Mouse (Mus musculus) embryonic facial prominence, embryonic 11.5 days (tissue): ENCODE measurements around the gene Trpc5. TPM values are rescaled to one million over a fixed set of nuclear protein-coding genes. Genes with fewer than 3 reads are reported as not detected.

ENCODE experiments used
- ATAC-seq: fragments of 200-750 bp; cut with Nextera tagmentation; replicated peaks from 2 replicates; pipeline ENCODE4 v1.8.0; 2017; ENCODE audit warnings: low read depth; ENCODE audit not compliant: insufficient number of reproducible peaks, low FRiP score, low TSS enrichment
- DNase-seq: peaks from one replicate; pipeline ENCODE4 v3.0.0-alpha.2; 2015; ENCODE audit warnings: low spot score
- H3K27ac ChIP-seq: fragments of 300-500 bp; sonication (generic); replicated peaks from 2 replicates; pipeline ENCODE4 v1.5.1; 2014; ENCODE audit warnings: mild to moderate bottlenecking, low read depth, low read length, control low read depth
- H3K27me3 ChIP-seq: fragments of 300-500 bp; sonication (generic); 2 replicates; pipeline ENCODE4 v1.6.1; 2014; ENCODE audit warnings: mild to moderate bottlenecking, low read length, moderate library complexity, mixed read lengths; ENCODE audit not compliant: control insufficient read depth, insufficient read depth
- H3K36me3 ChIP-seq: fragments of 300-500 bp; sonication (generic); replicated peaks from 2 replicates; pipeline ENCODE4 v1.6.1; 2014; ENCODE audit warnings: low read depth, mild to moderate bottlenecking, low read length, moderate library complexity, mixed read lengths; ENCODE audit not compliant: control insufficient read depth, insufficient read depth
- H3K4me1 ChIP-seq: fragments of 300-500 bp; sonication (generic); 2 replicates; pipeline ENCODE4 v1.6.1; 2014; ENCODE audit warnings: low read length, mixed read lengths; ENCODE audit not compliant: control insufficient read depth, insufficient read depth
- H3K4me2 ChIP-seq: fragments of 300-500 bp; sonication (generic); 2 replicates; pipeline ENCODE4 v1.6.1; 2014; ENCODE audit warnings: low read depth, mild to moderate bottlenecking, control low read depth, low read length, moderate library complexity
- H3K4me3 ChIP-seq: fragments of 300-500 bp; sonication (generic); 2 replicates; pipeline ENCODE4 v1.5.1; 2014; ENCODE audit warnings: low read depth, low read length, control low read depth
- H3K9ac ChIP-seq: fragments of 300-500 bp; sonication (generic); replicated peaks from 2 replicates; pipeline ENCODE4 v1.6.1; 2014; ENCODE audit warnings: mild to moderate bottlenecking, control low read depth, low read length
- H3K9me3 ChIP-seq: fragments of 300-500 bp; sonication (generic); replicated peaks from 2 replicates; pipeline ENCODE4 v1.6.1; 2016; ENCODE audit warnings: mild to moderate bottlenecking, low read length, inconsistent platforms, mixed read lengths; ENCODE audit not compliant: control insufficient read depth
- WGBS: fragments of 180-500 bp; shearing (Covaris S2); extraction: QIAGEN DNeasy Blood & Tissue Kit; methylation state at CpG from one replicate; pipeline ENCODE4 v1.1.7; 2014; 5-methylcytosine and 5-hydroxymethylcytosine counted together
- polyA plus RNA-seq: library from polyadenylated mRNA; unstranded; fragments of >200 nt; fragmentation: Nextera tagmentation; extraction: Ambion mirVana; gene quantifications from 2 replicates; pipeline ENCODE4 v1.2.1, GENCODE M21; 2014

Trpc5 gene
- polyA plus RNA-seq, 1 experiment from 2014 or later, result 0.18 TPM

DNA sequence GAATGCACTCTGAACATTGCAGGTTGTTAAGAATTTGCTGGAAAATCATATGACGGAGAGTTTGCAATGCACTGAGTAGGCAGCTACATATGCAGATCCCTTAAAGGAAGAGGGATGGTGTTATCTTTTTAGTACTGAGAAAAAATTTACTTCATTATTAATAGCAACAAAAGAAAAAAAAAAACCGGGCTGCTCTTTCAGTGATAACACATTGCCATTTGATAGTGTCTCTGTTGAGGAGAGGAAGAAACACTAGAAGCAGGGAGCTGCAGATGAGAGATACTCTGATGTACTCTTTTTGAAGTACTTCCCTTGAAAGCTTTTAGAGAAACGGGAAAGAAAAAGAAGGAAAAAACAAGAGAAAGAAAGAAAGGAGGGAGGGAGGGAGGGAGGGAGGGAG lies 43.2 kb downstream of the Trpc5 start:
- no peak overlapping the region for H3K27ac ChIP-seq
- no peak overlapping the region for H3K9ac ChIP-seq
- no peak for ATAC-seq
- H3K4me1 ChIP-seq, result no peaks in the 10 kb centered on the region
- no peak overlapping the region for H3K4me3 ChIP-seq
- DNase-seq, result no peak
- 68% methylated on average over 3 of the region's 3 CpGs for WGBS
- H3K4me2 ChIP-seq, result no peak overlapping the region
- no peaks in the 10 kb centered on the region for H3K36me3 ChIP-seq
- H3K9me3 ChIP-seq, result no peaks in the 10 kb centered on the region
- no peaks in the 10 kb centered on the region for H3K27me3 ChIP-seq

DNA sequence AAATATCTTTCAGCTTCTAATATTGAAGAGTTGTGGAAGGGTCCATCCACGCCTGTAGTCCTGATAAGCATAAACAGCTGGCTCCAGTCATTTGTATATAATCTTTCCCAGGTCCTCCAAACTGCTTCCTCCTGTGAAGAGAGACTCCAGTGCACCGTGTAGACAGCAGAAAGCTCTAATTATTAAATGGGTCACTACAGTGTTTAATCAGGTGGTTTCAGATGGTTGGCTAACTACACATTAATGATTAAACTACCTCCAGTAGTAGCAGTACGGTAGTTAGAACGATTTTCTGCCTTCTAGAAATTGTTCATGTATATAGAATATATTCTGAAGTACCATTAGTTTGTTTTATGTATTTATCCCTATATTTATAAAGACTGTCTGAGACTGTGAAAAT lies 75.2 kb downstream of the Trpc5 start:
- H3K4me2 ChIP-seq, result no peak overlapping the region
- H3K9me3 ChIP-seq, result no peaks in the 10 kb centered on the region
- ATAC-seq (no peak), DNase-seq (peak; percentile 1)
- 55% methylated on average over 4 of the region's 4 CpGs for WGBS
- H3K36me3 ChIP-seq, result no peaks in the 10 kb centered on the region
- no peak overlapping the region for H3K27ac ChIP-seq
- no peak overlapping the region for H3K9ac ChIP-seq
- no peaks in the 10 kb centered on the region for H3K27me3 ChIP-seq
- no peak overlapping the region for H3K4me3 ChIP-seq
- H3K4me1 ChIP-seq, result no peaks in the 10 kb centered on the region

DNA sequence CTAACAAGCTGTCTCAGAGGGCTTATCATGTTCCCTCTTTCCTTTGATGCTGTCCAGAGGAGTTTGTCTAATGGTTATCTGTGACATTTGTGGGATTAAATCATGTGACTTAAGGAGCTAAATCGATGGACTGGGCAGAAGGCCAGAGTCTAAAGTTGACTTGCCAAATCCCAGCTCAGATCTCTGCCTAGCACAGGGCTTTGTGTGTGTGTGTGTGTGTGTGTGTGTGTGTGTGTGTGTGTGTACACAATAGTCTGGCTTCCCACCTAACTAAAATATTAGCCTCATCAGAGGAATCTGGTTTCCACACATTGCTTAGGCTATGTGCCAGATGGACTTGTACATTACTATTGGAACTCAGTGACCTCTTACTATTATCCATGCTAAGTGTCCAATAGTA lies 151.5 kb downstream of the Trpc5 start:
- Histone ChIP-seq H3K4me1 (no peaks in the 10 kb centered on the region), H3K36me3 (no peaks in the 10 kb centered on the region), H3K4me2 (no peak overlapping the region), H3K27me3 (no peaks in the 10 kb centered on the region), H3K4me3 (no peak overlapping the region), H3K9ac (no peak overlapping the region), H3K27ac (no peak overlapping the region), H3K9me3 (no peaks in the 10 kb centered on the region)
- no peak for DNase-seq
- WGBS, result 53% methylated on average over 1 of the region's 1 CpGs
- no peak for ATAC-seq

- H3K4me3 ChIP-seq, result no peak overlapping the region
- ATAC-seq (no peak), DNase-seq (no peak)
- H3K9ac ChIP-seq, result no peak overlapping the region
- H3K4me2 ChIP-seq, result no peak overlapping the region
- H3K36me3 ChIP-seq, result no peaks in the 10 kb centered on the region
- no peaks in the 10 kb centered on the region for H3K9me3 ChIP-seq
- no peaks in the 10 kb centered on the region for H3K27me3 ChIP-seq
- 64% methylated on average over 7 of the region's 7 CpGs for WGBS
- H3K4me1 ChIP-seq, result no peaks in the 10 kb centered on the region
- H3K27ac ChIP-seq, result no peak overlapping the region
These were observed 161.9 kb downstream of the Trpc5 start for GRCm38 (mm10) chrX:144526042-144526441.

GRCm38 (mm10) chrX:144523239-144523638 lies 164.7 kb downstream of the Trpc5 start:
- ATAC-seq, result no peak
- 82% methylated on average over 5 of the region's 5 CpGs for WGBS
- no peaks in the 10 kb centered on the region for H3K9me3 ChIP-seq

GRCm38 (mm10) chrX:144491394-144491793 lies 196.6 kb downstream of the Trpc5 start:
- Histone ChIP-seq H3K4me2 (no peak overlapping the region), H3K36me3 (no peaks in the 10 kb centered on the region), H3K27me3 (no peaks in the 10 kb centered on the region), H3K4me3 (no peak overlapping the region), H3K27ac (no peak overlapping the region), H3K4me1 (no peaks in the 10 kb centered on the region), H3K9ac (no peak overlapping the region), H3K9me3 (no peaks in the 10 kb centered on the region)
- no peak for ATAC-seq
- 63% methylated on average over 1 of the region's 1 CpGs for WGBS
- DNase-seq, result no peak

More at GRCm38 (mm10) chrX:144523239-144523638, 164.7 kb downstream of the Trpc5 start:
- Histone ChIP-seq H3K36me3 (no peaks in the 10 kb centered on the region), H3K27me3 (no peaks in the 10 kb centered on the region), H3K27ac (no peak overlapping the region), H3K4me1 (no peaks in the 10 kb centered on the region), H3K4me3 (no peak overlapping the region), H3K4me2 (no peak overlapping the region), H3K9ac (no peak overlapping the region)
- DNase-seq, result no peak

GRCm38 (mm10) chrX:144464416-144464815 lies 223.6 kb downstream of the Trpc5 start:
- Histone ChIP-seq H3K9me3 (no peaks in the 10 kb centered on the region), H3K9ac (no peak overlapping the region), H3K4me2 (no peak overlapping the region), H3K27me3 (no peaks in the 10 kb centered on the region), H3K4me3 (no peak overlapping the region), H3K4me1 (no peaks in the 10 kb centered on the region), H3K36me3 (no peaks in the 10 kb centered on the region), H3K27ac (no peak overlapping the region)
- WGBS, result 74% methylated on average over 2 of the region's 2 CpGs
- DNase-seq (no peak), ATAC-seq (no peak)

DNA sequence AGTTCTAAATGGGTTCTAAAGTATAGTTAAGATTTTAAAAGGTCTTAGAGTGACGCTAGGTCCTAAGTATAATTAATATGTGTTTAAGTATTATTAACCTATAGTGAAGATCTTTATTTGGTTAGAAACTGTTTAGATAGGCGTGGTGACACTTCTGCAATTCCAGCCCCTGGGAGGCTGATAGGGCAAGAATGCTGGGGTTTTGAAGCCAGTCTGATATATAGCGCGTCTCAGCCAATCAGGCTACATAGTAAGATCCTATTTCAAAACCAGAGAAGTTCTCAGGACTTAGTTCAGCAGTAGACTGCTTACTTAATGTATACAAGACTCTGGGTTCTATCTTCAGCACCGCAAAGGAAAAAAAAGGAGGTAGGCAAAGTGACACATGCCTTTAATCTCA lies 231.7 kb downstream of the Trpc5 start, which contains the start of gene Trpc5os:
Gene Trpc5os (plus strand): TSS at position 301 of the 400 bp plus-strand sequence.
- H3K9ac ChIP-seq, result no peak within 1 kb of the TSS
- 85% methylated on average over 5 of the region's 5 CpGs for WGBS
- H3K4me2 ChIP-seq, result no peak within 1 kb of the TSS
- ATAC-seq (no peak), DNase-seq (no peak)
- no peaks in the 10 kb centered on the region for H3K4me1 ChIP-seq
- no peak within 1 kb of the TSS for H3K27ac ChIP-seq
- H3K4me3 ChIP-seq, result no peak within 1 kb of the TSS
- H3K36me3 ChIP-seq, result no peaks in the 10 kb centered on the region
- no peaks in the 10 kb centered on the region for H3K27me3 ChIP-seq
- H3K9me3 ChIP-seq, result no peaks in the 10 kb centered on the region
